Mouse (Mus musculus) cerebellum, adult 2 months (tissue): ENCODE data around the gene Cmas.

Experiments
- CTCF ChIP-seq: fragments of 200-500 bp; IDR thresholded peaks from 2 replicates; pipeline ENCODE4 v1.5.1; 2011; ENCODE audit warnings: low read depth, mild to moderate bottlenecking, control low read depth, low read length, moderate library complexity, borderline replicate concordance; ENCODE audit not compliant: insufficient read depth
- POLR2A ChIP-seq: fragments of 200-500 bp; IDR thresholded peaks from 2 replicates; pipeline ENCODE4 v1.6.1; 2011; ENCODE audit warnings: low read length, control low read depth, borderline replicate concordance; ENCODE audit not compliant: insufficient read depth

DNA sequence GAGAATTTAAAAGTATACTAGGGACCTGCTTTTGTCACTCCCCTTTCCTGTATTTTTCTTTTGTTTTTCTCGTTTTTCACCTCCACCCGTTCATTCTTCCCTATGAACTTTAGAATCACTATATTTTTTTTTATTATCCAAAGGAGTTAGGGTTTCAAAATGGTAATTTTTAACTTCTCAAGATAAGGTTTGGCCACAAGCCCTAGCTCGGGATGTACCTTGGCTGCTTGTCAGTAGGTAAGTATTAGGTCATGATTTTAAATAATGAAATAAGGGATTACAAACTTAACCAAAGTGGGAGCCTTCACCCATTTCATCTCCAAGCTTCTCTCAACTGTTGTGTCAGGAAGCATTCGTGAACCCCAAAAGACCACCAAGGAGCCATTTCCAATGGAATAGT lies 30.5 kb upstream of the Cmas start:
- TF ChIP-seq CTCF (no peak), POLR2A (no peak)
